Mouse (Mus musculus) layer of hippocampus, adult 6 months (tissue): ENCODE results near the gene Litaf. TPM values are rescaled to one million over a fixed set of nuclear protein-coding genes. Genes with fewer than 3 reads are reported as not detected.

ENCODE experiments used
- long read RNA-seq, 2 experiments: library from polyadenylated mRNA; unstranded; transcript quantifications; one replicate each; pipeline ENCODE4 v2.0.0; 2019 to 2020
- microRNA-seq: library from miRNA; unstranded; fragments of <30 nt; microRNA quantifications from one replicate; pipeline ENCODE4 v1.2.0, GENCODE M21; 2020
- polyA plus RNA-seq: library from polyadenylated mRNA; unstranded; fragments of <200 nt; fragmentation: Nextera tagmentation; gene quantifications from 2 replicates; pipeline ENCODE4 v1.2.3, GENCODE M21; 2021

Litaf gene
- polyA plus RNA-seq, result 19.2 and 24.8 TPM in 2 replicates
- long read RNA-seq, experiment 1, transcript Litaf-201 (4 exons, 2,235 nt), result major isoform, 50 of 65 reads
- long read RNA-seq, experiment 1, partial matches to known transcripts, result 8 of 65 reads
- long read RNA-seq, experiment 1, other reads (novel, unspliced or antisense), result 6 of 65 reads
- long read RNA-seq, experiment 2, transcript Litaf-201 (4 exons, 2,235 nt), result major isoform, 75 of 83 reads
- long read RNA-seq, experiment 2, partial matches to known transcripts, result 2 of 83 reads
- long read RNA-seq, experiment 2, other reads (novel, unspliced or antisense), result 6 of 83 reads

DNA sequence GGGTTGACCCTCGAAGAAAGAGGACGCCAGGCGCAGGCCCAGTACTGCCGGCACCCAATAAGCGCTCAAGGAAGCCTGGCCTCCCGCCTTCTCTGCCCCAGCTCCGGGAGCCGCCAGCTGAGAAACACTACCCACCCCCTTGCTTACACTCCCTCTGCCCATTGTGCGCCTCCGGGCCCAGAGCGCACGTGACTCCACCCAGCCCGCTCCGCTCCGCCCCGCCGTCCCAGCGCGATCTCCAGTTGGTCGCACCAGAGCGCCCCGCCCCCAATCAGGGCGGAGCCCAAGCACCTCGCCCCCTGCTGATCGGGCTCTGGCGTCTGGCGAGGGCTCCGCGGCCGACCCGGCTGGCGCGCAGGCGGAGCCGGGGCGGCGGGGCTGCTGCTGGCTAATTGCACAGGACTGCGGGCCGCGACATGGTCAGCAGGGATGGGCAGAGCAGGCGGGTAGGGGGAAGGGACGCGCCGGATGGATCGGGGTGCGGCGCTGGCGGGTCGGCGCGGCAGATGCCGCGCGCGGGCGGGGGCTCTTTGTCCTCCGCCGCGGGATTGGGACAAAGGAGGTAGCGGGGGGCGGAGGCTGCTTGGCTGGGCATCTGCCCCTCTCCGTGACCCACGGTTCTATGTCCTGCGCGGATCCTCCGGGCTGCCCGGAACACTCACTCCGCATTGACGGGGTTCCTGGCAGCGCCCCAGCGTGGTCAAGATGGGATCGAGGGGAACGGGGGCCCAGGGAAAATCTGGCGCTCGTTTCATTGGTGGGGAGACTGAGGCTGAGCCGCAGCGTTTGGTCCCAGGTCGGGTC, at the start of gene Litaf:
TSS of gene Litaf (minus strand) at position 129 of the 804 bp plus-strand sequence.

DNA sequence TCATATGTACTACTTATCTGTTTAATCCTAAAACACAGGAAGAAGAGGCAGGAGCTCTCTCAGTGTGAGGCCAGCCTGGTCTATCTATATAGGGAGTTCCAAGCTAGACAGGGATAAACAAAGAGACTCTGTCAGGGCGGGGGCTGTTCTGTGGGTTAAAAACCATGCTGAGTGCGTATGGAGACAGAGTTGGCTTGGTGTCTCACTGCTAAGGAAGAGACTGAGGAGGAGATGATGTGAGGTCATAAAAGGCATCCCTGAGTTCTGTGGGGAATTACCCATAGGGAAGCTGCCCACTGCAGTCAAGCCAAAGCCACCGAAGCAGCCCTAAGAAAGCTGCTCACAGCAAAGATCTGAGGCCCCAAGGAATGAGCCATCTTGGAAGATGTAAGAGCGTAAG, 5.3 kb downstream of the Litaf start, which contains the start of gene Snn:
TSS of gene Snn (plus strand) at position 301 of the 400 bp plus-strand sequence.

Small RNAs within 50 kb of the gene (microRNA-seq; reads per million reads assigned to microRNA genes)
- not detected for gene Gm26268

Other genes starting within 250 kb of the Litaf start
- gene Rmi2, start 231.1 kb downstream of the Litaf start, polyA plus RNA-seq, result 0.06 and 0.08 TPM in 2 replicates
- gene Snn, start 5.2 kb downstream of the Litaf start, polyA plus RNA-seq, result 30.0 and 39.6 TPM in 2 replicates
- 12.3 and 13.4 TPM in 2 replicates for gene Txndc11, start 68.5 kb upstream of the Litaf start, polyA plus RNA-seq
- 9.9 and 12.9 TPM in 2 replicates for gene Zc3h7a, start 110.2 kb upstream of the Litaf start, polyA plus RNA-seq
- gene Rsl1d1, start 137.2 kb upstream of the Litaf start, polyA plus RNA-seq, result 43.2 and 44.0 TPM in 2 replicates
- 14.6 and 16.5 TPM in 2 replicates for gene Gspt1, start 188.2 kb upstream of the Litaf start, polyA plus RNA-seq
- 1.5 and 2.2 TPM in 2 replicates for gene Tnfrsf17, start 247.7 kb upstream of the Litaf start, polyA plus RNA-seq